Mouse (Mus musculus) forebrain, postnatal 0 days (tissue): ENCODE measurements around the gene Gas7. TPM values are rescaled to one million over a fixed set of nuclear protein-coding genes. Genes with fewer than 3 reads are reported as not detected.

ENCODE experiments used
- ATAC-seq: fragments of 200-750 bp; cut with Nextera tagmentation; 2 replicates; pipeline ENCODE4 v1.8.0; 2017; ENCODE audit warnings: mild to moderate bottlenecking, moderate library complexity
- DNase-seq: peaks from one replicate; pipeline ENCODE4 v3.0.0-alpha.2; 2015
- H3K27ac ChIP-seq: fragments of 300-500 bp; sonication (generic); 2 replicates; pipeline ENCODE4 v1.5.1; 2014; ENCODE audit warnings: low read depth, mild to moderate bottlenecking, antibody characterized with exemption, low read length, moderate library complexity, mixed read lengths
- H3K27me3 ChIP-seq: fragments of 300-500 bp; sonication (generic); 2 replicates; pipeline ENCODE4 v1.6.1; 2014; ENCODE audit warnings: mild to moderate bottlenecking, low read length, mixed read lengths; ENCODE audit not compliant: insufficient read depth
- H3K36me3 ChIP-seq: fragments of 300-500 bp; sonication (generic); 2 replicates; pipeline ENCODE4 v1.6.1; 2014; ENCODE audit warnings: mild to moderate bottlenecking, moderate library complexity; ENCODE audit not compliant: insufficient read depth
- H3K4me1 ChIP-seq: fragments of 300-500 bp; sonication (generic); 2 replicates; pipeline ENCODE4 v1.6.1; 2014; ENCODE audit warnings: antibody characterized with exemption; ENCODE audit not compliant: insufficient read depth
- H3K4me2 ChIP-seq: fragments of 300-500 bp; sonication (generic); 2 replicates; pipeline ENCODE4 v1.6.1; 2014; ENCODE audit warnings: low read depth, mild to moderate bottlenecking, moderate library complexity
- H3K4me3 ChIP-seq: fragments of 300-500 bp; sonication (generic); 2 replicates; pipeline ENCODE4 v1.5.1; 2014; ENCODE audit warnings: low read depth, low read length, mixed read lengths
- H3K9ac ChIP-seq: fragments of 300-500 bp; sonication (generic); 2 replicates; pipeline ENCODE4 v1.6.1; 2014; ENCODE audit warnings: mild to moderate bottlenecking
- H3K9me3 ChIP-seq: fragments of 300-500 bp; sonication (generic); 2 replicates; pipeline ENCODE4 v1.6.1; 2016; ENCODE audit warnings: low read length
- CTCF ChIP-seq: sonication (generic); IDR thresholded peaks from 2 replicates; pipeline ENCODE4 v1.5.1; 2016; ENCODE audit warnings: antibody characterized with exemption, control low read depth, low read depth
- WGBS: fragments of 180-500 bp; shearing (Covaris S2); extraction: QIAGEN DNeasy Blood & Tissue Kit; methylation state at CpG from one replicate; pipeline ENCODE4 v1.1.7; 2014; 5-methylcytosine and 5-hydroxymethylcytosine counted together
- polyA plus RNA-seq: library from polyadenylated mRNA; unstranded; fragments of >200 nt; fragmentation: Nextera tagmentation; extraction: Ambion mirVana; gene quantifications from 2 replicates; pipeline ENCODE4 v1.2.1, GENCODE M21; 2015
- total RNA-seq: library from RNA; depleted of rRNA; stranded (reverse); fragments of >200 nt; gene quantifications from 2 replicates; pipeline ENCODE4 v1.2.3, GENCODE M21; 2014

Gene Gas7
- total and polyA plus RNA-seq, 2 experiments from 2014 or later: 124 to 176 TPM

DNA sequence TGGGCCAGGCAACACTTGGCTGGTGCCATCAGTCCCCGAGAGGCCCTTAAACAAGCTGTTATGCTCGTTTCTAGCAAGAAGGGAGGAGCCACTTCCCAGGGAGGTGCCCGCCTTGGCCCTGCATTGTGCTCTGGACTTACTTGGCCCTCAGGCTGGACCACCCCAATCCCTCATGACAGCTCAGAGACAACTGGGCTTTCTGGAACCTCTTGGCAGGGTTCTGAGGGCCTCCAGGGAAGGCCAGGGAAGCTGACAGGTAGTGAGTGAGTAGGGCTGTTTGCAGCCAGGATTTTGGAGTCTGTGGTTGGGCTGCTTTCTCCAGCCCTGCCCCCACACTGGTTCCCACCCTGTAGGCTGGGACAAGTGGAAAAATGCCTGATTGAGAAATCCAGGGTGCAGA lies 68.6 kb downstream of the Gas7 start:
- TF ChIP-seq CTCF: no peak
- ATAC-seq: no peak
- no peaks in the 10 kb centered on the region for H3K9me3 ChIP-seq

DNA sequence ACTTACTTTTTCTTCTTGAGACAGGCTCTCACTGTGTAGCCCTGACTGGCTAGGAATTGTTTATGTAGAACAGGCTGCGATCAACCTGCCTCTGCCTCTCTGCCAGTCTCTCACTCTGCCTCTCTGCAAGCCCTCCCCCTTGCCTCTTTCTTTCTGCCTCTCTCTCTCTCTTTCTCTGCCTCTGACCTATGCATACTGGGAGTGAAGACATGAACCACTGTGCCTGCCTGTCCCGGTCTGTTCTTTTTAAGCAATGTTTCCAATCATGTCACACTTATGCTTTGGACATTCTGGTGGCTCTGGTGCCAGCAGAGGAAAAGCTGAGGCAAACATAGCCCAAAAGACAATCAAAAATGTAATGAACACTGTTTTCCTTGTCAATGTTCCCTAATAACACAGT lies 69.5 kb downstream of the Gas7 start:
- Histone ChIP-seq H3K4me3 (no peak overlapping the region), H3K9ac (no peak overlapping the region), H3K27ac (no peak overlapping the region), H3K9me3 (no peaks in the 10 kb centered on the region), H3K4me2 (no peak overlapping the region), H3K27me3 (no peaks in the 10 kb centered on the region), H3K36me3 (no peaks in the 10 kb centered on the region), H3K4me1 (peaks cover 10% of the 10 kb centered on the region)
- ATAC-seq (no peak), DNase-seq (no peak)
- no peak for TF ChIP-seq CTCF
- 47% methylated on average over 2 of the region's 2 CpGs for WGBS

More for the DNA sequence above, 68.6 kb downstream of the Gas7 start:
- Histone ChIP-seq H3K36me3 (no peaks in the 10 kb centered on the region), H3K9ac (no peak overlapping the region), H3K4me2 (no peak overlapping the region), H3K4me1 (peaks cover 10% of the 10 kb centered on the region), H3K27ac (no peak overlapping the region), H3K27me3 (no peaks in the 10 kb centered on the region), H3K4me3 (no peak overlapping the region)
- WGBS: 35% methylated on average over 3 of the region's 3 CpGs
- DNase-seq: no peak

GRCm38 (mm10) chr11:67525841-67526240 lies 70.6 kb downstream of the Gas7 start:
- DNase-seq (no peak), ATAC-seq (no peak)
- Histone ChIP-seq H3K4me2 (no peak overlapping the region), H3K4me1 (peaks cover 10% of the 10 kb centered on the region), H3K9me3 (no peaks in the 10 kb centered on the region), H3K27me3 (no peaks in the 10 kb centered on the region), H3K36me3 (no peaks in the 10 kb centered on the region), H3K4me3 (no peak overlapping the region), H3K27ac (no peak overlapping the region), H3K9ac (no peak overlapping the region)
- 57% methylated on average over 3 of the region's 3 CpGs for WGBS
- TF ChIP-seq CTCF: no peak

DNA sequence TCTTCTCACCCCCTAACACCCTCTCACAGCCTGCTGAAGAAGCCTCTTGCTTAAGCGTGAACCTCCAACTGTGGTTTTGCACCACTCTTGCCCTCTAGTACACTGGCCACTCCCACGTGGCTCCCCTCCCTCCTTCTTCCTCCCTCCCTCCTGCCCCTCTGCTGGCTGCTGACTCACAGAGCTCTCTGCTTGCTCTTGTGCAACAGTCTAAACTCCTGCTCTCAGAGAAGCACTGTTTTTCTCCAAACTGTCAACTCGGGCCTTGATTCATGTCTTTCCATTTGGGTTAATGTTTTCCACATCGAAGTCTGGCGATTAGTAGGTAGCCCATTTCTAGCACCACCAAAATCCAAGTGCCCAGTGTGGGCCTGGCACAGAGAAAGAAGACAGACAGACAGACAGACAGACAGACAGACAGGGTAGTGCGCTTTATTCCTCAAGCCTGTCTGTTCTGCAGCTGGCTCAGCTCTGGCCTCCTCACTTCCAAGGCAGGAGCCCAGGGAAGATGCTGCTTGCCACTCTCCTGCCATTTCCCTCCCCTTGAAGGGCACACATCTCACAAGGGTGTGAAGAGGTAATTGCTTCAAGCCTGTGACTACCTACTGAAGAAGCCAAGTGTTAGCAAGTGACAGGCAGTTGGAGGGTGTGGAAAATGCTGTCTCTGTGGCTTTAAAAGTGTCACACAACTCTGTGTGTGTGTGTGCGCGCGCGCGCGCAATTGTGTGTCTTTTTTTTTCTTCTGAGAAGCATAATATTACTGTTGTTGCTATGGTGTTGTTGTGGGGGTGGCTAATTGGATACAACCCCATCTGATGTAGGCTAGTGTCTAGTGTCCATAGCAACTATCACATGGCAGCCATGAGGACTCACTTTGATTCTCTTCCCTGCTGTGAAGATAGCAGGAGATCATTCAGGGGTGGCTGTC lies 71.6 kb downstream of the Gas7 start:
- DNase-seq: peak; percentile 39
- H3K9ac ChIP-seq: no peak overlapping the region
- H3K27ac ChIP-seq: peak overlapping the region; percentile 21; the same call in 1 of the 2 replicates
- H3K27me3 ChIP-seq: no peaks in the 10 kb centered on the region
- peak; percentile 69 for ATAC-seq
- no peak overlapping the region for H3K4me3 ChIP-seq
- H3K4me2 ChIP-seq: no peak overlapping the region
- H3K36me3 ChIP-seq: no peaks in the 10 kb centered on the region
- no peaks in the 10 kb centered on the region for H3K9me3 ChIP-seq
- no peak for TF ChIP-seq CTCF
- peaks cover 10% of the 10 kb centered on the region for H3K4me1 ChIP-seq
- 70% methylated on average over 12 of the region's 12 CpGs for WGBS

DNA sequence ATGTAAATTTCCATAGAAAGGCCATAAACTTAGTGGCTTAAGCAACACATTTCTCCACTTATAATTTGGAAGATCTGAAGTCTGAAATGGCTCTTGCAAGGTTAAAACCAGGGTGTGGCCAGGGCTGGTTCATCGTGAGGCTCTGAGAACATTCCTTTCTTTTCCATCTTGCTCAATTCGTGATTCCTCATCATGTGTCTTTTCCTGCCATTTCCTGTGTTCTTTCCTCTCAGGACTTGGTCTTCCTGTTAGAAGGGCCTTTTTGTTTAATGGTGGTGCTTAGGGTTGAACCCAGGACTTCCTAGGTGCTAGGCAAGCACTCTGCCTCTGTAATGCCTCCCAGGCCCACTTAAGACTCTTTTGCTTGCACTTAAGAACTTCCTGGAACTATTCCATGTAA lies 76.0 kb downstream of the Gas7 start:
- no peak for DNase-seq
- TF ChIP-seq CTCF: no peak
- WGBS: 88% methylated on average over 2 of the region's 2 CpGs

DNA sequence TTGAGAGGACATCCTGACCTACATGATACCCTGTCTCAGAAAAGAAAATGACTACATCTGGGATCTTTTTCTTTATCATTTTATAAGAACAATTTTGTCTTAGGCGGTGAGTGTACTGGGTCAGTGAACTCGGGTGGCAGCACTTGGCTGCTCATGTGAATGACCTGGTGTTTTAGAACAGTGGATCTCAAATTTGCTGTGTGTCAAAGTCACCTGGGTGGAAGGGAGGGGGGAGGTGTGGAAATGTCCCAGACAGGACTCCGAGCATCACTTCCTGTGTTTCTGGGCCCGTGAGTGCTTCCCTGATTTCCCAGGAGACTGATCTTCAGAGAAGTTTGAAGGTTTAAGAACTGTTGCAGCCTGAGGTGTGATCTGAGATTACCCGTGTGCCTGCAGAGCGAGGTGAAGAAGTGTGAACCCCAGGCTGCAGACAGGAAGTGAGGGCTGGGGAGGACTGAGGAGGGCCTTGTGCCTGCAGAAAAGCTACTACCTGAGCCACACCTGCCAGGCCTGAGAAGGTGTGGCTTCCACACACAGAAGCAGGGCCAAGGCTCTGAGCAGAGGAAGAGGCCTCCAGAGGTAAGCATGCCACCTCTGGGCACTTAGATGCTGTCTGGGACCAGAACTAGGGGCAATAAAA lies 76.8 kb downstream of the Gas7 start:
- Histone ChIP-seq H3K36me3 (no peaks in the 10 kb centered on the region), H3K9me3 (no peaks in the 10 kb centered on the region), H3K4me3 (no peak overlapping the region), H3K9ac (no peak overlapping the region), H3K27ac (no peak overlapping the region), H3K4me1 (peaks cover 2% of the 10 kb centered on the region; the same call in 1 of the 2 replicates), H3K27me3 (no peaks in the 10 kb centered on the region), H3K4me2 (no peak overlapping the region)
- ATAC-seq (no peak), DNase-seq (no peak)
- 82% methylated on average over 6 of the region's 6 CpGs for WGBS
- TF ChIP-seq CTCF: no peak

More for the DNA sequence above, 76.0 kb downstream of the Gas7 start:
- H3K9me3 ChIP-seq: no peaks in the 10 kb centered on the region
- ATAC-seq: no peak
- H3K27ac ChIP-seq: no peak overlapping the region
- H3K9ac ChIP-seq: no peak overlapping the region
- H3K4me2 ChIP-seq: no peak overlapping the region
- no peak overlapping the region for H3K4me3 ChIP-seq
- H3K4me1 ChIP-seq: peaks cover 9% of the 10 kb centered on the region
- no peaks in the 10 kb centered on the region for H3K36me3 ChIP-seq
- no peaks in the 10 kb centered on the region for H3K27me3 ChIP-seq

DNA sequence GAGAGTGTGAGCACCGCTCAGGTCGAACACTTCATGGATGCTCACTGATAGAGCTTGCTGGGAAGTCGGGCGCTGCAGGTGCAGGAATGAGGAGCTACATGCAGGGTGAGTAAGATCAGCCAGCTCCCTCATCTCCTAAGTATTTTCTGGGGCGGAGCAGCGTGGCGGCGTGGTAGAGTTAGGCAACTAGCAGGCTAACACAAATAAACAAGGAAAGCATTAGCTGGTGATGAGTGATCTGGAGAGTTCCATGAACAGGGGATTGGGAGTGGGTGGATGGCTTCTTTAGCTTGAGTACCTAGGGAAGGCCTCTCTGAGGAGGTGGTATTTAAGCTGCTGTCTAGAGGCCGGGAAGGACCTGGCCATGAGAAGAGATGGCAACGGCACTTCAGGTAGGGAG lies 77.5 kb downstream of the Gas7 start:
- ATAC-seq (no peak), DNase-seq (no peak)
- no peaks in the 10 kb centered on the region for H3K36me3 ChIP-seq
- H3K4me2 ChIP-seq: no peak overlapping the region
- no peak overlapping the region for H3K27ac ChIP-seq
- TF ChIP-seq CTCF: no peak
- no peaks in the 10 kb centered on the region for H3K4me1 ChIP-seq
- H3K9me3 ChIP-seq: no peaks in the 10 kb centered on the region
- H3K9ac ChIP-seq: no peak overlapping the region
- WGBS: 88% methylated on average over 10 of the region's 10 CpGs
- no peaks in the 10 kb centered on the region for H3K27me3 ChIP-seq
- H3K4me3 ChIP-seq: no peak overlapping the region
